Mouse (Mus musculus) cerebellum, postnatal 10 days (tissue): ENCODE data around the gene S1pr1.

Experiments used
- DNase-seq, 2 experiments: peaks; one replicate each; pipeline ENCODE4 v3.0.0; 2021; ENCODE audit warnings: mixed read lengths in 2 of 2

Gene S1pr1

DNA sequence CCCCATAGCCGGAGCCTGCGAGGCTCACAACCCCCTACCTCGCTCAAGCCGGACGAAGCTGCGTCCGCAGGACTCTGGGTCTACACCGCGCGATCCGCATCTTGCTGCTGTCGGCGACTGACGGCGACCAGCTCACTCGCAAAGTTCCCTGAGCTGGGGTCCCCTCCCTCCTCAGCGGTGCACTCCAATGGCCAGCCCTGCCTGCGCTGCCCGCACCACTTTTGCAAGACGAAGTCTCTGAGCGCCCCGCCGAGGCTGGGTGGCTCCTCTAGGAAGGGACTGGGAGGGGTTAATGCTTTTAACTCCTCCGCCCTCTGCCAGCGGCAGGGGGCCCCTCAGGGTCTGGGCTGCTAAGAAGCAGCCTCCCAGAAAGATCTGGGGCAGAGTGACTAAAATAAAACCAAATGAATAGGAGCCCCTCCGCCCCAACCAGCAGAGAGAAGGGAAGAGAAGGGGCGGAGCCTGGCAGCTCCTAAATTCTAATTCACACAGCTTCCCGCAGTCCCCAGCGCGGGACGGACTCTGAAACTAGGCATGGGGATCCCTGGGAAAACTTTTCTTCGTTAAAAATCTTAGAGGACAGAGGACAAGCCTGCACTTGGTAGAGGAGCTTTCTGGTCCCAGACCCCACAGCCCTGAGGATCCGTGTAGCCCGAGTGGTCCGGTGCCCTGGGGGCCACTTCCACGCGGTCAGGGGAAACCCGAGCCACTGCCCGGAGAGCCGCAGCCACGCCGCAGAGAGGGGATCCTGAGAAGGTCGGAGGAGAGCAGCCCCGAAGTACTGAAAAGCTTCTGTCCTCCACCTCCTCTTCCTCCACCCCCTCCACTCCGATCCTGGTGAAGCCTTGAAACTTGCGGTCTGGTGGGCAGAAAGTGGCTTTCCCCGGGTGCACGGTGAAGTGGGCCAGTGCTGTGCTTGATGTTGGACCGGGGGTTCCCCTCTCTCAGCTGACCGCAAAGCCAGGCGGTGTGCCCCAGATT lies at the start of gene S1pr1:
Gene S1pr1, minus strand, starts transcription at position 402 of the 981 bp plus-strand sequence.
- DNase-seq = peak; percentile 55 to 70

DNA sequence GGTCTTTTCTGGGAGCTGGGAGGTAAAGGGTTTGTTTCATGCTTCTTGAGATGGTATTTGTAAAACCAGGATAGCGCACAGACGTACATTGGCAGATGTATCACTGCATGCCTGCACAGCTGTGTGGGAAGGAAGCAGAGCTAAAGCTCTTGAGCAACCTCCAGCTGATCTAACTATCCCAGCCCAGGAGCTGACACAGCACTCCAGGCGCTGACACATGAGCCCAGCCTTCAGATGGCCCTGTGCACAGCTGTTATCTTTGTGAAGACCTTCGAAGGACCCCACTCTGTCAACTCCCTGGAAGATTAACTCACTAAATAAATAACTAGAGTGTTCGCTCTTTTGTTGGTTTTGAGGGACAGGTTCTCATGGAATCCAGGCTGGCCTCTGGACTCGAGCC lies 48.4 kb upstream of the S1pr1 start:
- no peak for DNase-seq

DNA sequence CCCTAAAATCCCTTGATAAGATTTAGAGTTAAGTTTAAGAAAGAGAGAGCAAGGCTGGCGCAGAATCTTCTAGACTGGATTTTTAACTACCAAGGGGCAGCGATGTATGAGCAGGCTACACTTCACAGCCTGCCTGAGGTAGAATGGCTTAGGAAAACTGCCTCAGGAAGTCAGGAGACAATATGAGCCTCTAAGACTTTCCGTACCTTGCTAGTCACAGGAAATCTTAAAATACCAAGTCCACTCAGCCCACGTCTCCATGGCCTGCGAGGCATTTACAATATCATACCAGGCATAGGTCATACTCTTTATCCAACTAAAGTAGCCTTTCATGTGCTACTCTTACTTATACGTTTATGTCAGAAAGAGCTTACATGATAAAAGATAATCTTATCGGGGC lies 48.0 kb upstream of the S1pr1 start:
- DNase-seq = no peak

DNA sequence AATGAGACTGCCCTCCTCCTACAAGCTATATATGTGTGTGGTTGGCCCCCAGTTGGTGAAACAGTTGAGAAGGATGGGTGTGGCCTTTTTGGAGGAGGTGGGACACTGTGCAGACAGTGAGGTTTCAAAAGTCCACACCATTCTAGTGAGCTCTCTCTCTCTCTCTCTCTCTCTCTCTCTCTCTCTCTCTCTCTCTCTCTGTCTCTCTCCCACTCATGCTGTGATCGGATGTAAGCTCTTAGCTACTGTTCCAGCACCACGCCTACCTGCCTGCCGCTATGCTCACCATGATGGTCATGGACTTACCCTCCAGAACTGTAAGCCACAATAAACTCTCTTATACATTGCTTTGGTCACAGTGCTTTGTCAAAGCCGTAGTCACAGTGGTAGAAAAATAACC lies 44.8 kb upstream of the S1pr1 start:
- DNase-seq = no peak

DNA sequence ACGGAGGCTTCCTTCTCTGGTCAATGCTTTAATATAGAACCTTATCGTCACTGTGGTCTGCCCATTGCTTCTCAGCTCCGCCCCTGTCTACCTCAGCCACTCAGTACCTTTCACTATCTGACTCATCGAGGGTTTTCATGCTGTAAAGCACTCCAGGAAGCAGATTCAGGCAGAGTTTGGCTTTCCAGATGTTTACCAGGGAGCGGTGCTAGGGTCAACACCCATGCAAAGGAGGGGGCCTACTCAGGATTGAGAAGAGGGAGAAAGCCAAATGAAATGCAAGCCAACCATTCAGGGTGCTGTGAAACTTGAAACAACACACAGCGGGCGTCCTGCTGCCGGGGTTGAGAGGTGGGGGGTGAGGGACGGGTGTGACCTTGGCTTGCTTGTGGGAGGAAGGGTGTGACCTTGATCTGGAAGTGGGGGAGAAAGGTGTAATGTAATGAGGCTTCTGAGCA lies 43.6 kb upstream of the S1pr1 start:
- no peak for DNase-seq

DNA sequence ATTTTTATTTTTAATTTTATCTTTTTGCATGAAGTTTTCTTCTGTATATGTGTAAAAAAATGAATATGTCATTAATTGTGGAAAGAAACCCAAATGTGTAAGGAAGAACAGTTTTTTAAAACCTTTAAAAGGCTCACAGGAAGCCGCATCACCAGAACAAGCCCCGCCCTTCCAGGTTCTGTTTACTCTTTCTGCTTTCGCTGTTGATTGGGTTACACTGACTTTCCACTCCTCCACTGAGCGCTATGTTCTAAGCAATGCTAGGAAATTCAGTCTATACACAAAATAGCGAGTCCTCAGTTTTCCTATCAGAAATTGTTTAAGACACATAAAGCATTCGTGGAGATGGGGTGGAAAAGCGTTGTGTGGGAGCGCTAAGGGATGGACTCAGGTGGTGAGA lies 39.6 kb upstream of the S1pr1 start:
- DNase-seq = no peak

DNA sequence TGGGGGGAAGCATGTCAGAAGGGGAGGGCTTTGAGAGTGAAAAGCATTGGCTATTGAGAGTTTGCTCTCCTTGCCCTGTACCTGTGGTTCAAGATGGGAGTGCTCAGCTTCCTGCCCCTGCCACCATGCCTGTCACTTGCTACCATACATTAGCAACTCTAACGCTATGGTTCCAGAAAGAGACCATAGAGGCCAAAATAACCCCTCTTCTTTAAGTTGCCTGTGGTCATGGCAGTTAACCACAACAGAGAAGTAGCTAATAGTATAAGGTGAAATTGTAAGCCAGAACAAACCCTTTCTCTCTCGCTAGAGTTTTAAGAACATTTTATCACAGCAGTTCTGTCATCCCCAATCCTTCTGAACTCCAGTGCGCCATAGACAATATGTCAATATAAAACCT lies 35.5 kb upstream of the S1pr1 start:
- no peak for DNase-seq

DNA sequence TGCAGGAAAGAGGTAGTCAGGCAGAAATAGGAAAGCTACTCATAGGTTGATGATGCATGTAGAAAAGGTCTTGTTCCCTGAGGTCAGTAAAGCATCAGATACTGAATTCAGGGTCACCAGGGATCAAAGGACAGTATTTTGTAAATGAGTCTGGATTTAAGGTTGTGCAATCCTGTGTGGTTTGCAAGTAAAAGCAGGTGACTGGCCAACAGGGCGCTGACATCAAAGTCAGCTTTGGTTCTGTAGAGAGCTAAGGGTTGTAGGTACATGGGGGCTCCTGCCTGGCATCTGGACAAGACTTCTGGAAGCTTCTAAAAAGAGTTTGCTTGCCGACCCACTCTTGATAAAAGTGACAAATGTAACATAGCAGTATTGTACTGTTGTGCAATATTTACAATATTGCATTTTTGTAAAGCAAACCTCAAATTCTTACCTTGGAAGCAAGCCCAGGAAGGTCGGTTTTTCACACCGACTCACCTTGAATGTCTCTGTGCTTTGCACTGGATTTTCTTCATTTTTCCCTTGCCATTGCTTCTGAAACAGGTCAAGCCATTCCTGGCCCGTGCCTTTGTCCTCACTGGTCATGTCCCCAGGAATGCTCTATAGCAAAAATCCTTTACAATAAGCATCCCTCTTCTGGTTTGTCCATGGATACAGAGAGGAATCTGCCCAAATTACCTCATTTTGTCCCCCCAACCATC lies 33.6 kb upstream of the S1pr1 start:
- DNase-seq = no peak

DNA sequence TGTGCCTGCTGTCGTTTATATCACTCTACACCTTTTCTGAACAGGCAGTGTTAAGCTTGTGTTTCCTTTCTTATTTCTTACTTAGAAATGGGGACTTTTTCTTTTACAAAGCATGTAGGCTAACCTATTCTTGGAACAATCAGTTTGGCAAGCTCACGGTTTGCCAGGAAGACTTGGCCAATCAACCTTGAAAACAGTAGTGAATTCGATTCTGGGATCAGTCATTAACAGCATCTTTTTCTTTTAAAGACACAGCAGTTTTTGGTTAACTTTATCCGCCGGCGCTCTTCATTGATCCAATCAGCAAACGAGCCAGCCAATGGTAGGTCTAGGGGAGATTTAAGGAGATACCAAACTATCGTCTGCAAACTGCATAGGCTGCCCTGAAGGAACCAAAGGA lies 31.6 kb upstream of the S1pr1 start:
- DNase-seq = no peak

DNA sequence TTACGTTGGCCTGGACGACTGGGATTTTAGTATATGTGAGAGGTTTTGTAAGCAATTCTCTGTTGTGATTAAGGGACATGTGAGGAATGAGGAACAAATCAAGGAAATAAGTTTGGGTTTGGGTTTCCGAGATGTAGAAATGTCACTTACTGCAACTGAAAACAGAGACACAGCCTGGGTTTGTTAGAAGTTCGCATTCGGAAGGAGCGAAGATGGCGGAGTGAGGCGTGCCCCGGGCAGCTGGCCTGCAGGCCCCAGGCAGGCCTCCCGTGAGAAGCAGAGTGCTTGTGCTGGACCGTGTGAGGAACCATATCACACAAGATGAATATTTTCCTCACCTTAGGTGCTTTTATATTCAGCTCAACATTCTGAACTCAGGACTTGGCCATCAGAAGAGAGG lies 30.2 kb upstream of the S1pr1 start:
- no peak for DNase-seq

DNA sequence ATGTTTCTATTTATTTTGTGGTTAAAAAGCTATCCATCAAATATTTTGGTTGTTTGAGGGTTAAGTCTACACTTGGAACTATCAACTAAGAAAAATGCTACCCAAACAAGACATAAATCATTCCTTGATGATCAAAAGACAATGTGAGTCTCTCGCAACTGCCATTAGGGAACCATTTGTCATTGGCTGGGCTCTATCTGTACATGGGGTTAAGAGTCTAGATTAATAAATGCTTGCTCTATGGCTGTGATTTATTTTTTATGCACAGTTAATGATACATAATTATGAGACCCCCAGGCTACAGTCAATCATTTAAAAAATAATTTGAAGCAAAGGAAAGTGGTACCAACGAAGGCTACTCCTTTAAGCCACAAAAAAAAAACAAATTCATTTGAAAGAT lies 23.7 kb upstream of the S1pr1 start:
- no peak for DNase-seq

DNA sequence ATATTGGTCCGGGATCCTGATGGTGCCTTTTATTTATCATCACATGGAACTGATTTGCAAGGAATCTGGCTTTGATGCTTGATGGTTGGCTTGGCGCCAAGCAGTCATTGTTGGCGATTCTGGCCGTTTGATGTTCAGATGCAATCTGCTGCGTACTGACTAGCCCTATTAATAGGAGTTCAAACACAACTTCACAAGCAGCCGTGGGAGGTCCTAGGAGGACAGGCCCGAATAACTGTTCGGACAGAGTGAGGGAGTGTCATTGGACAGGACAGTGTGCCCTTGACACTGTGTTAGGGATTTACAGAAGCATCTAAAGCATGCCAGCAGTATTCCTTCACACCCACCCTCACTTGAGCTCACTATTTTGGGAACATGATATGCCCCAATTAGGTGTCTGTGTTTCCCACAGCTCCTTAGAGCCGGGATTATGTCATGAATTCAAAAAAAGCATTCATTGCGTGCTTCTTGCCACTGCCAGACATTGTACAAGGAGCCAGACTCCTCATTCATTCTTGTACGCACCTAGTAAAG lies 23.0 kb upstream of the S1pr1 start:
- DNase-seq = peak; percentile 61 to 64

DNA sequence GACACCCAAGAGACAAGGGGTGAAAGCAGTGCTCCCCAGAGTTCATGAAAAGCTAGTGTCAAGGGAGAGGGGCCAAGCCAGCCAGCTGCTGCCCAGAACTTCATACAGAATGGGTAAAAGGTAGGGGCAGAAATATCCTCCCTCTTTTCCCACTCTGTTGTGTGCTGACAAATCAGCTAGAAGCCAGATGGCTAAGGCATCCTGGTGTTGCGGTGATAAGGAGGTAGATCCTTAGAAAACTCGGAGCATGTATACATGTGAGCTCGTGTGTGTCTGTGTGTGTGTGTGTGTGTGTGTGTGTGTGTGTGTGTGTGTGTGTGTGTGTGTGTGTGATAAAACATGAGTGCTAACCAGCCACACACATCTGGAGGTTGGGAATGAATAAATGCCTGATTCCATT lies 20.7 kb upstream of the S1pr1 start:
- DNase-seq = no peak

DNA sequence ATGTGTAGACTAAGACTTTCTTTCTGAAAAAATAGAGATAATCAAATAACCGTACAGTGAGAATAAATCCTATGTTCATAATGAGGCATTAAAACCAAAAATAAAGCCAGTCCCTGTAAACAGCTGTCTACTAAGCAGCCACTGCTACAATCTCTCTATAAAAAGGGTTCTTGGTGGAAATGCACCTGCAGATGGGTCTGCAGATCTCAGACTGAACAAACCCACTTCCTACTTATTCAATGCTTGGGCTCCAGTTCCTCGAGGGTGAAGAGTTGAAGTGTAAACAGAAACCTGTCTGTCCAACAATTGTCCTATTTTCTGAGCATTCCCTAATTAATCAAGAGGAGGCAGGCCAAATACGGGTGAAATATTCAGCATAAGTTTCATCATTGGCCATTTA lies 20.0 kb upstream of the S1pr1 start:
- DNase-seq = no peak

DNA sequence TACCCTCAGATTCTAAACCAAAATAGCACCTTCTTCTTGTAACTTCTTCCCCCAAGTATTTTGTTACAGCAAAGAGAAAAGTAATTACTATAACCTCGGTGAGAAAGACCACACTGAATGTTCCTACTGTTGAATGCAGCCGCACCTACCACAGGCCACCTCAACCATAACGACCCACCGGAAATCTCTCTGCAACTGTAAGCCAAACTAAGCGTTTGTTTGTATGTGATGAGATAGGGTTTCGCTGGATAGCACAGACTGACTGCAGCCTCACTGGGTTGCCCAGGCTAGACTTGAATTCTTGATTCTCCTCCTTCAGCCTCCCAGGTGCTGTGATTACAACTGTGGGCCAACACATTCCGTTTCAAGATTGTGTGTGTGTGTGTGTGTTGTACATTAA lies 15.5 kb upstream of the S1pr1 start:
- DNase-seq = no peak

DNA sequence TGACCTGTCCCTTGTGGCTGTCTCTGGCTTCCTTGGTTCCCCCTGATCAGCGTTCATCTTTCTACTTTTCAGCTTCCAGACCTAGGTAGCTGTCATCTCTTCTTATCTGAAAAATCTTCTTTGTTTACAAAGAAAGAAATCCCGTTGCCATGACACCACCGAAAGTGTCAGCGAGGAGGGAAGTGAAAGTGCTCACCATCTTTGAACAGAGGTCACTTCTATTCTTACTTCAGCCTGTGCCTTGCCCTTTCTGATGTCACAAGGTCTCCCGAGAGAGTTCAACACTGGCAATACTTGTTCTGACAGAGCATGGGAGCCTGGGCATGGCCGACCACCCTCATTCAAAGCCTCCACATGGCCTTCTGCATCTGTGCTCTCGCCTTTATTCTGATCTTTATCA lies 14.3 kb upstream of the S1pr1 start:
- no peak for DNase-seq

DNA sequence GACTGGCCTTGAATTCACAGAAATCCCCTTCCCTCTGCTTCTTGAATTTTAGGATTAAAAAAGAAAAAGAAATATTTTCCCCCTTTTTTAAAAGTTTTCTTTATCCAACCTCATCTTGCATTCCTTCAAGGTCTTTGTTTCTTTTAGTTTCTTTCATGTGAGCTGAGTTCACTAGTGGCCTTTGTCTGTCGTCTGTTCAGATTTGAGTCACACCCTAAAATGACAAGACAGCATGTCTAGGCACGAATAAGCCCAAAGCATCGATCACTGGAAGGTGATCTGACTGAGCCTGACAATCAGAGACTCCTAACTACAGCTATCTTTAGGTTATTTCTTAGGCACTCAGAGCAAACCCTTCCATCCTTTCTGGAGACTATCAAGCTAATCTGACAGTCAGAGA lies 13.3 kb upstream of the S1pr1 start:
- DNase-seq = no peak

DNA sequence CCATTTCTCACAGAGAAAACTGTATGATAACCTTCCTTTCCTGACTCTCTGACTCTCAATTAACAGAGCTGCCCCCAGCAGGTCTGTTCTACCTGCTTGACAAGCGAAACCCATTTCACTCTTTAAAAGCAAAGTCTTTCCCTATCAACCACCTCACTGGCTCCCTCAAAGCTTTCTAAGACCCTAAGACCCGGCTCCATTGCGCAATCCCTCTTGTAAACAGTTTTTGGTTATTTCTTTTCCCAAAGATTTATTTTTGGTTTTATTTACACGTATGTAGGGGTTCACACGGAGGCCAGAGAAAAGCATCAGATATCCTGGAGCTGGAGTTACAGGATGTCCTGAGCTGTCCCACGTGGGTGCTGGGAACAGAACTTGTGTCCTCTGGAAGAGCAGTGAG lies 4.0 kb upstream of the S1pr1 start:
- no peak for DNase-seq

DNA sequence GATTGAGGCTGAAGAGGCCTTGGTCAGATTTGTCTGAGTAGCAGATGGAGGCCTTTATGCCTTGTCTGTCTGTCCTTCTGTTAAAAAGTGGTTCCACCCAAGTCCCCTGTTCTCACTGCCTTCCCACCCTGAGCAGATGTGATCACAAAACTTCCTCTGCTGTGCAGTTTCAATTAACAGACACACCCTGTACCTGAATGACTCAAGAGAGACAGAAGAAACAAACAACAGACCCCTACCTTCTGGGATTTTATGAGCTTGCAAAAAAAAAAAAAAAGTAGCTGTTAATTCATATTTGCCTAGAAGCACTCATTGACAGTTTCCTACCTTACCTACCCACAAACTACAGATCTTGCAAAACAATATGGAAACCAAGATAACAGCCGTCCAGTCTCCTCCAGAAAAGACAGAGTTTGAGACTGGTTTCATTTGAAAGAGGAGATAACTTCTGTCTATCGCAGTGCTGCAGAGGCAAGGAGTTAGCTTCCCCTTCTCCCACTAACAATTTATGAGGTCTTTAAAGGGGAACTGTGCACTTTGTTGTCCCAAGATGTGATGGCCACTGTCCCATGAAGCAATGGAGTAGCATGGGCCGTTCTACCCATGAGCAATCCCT lies 1.1 kb upstream of the S1pr1 start:
- no peak for DNase-seq

DNA sequence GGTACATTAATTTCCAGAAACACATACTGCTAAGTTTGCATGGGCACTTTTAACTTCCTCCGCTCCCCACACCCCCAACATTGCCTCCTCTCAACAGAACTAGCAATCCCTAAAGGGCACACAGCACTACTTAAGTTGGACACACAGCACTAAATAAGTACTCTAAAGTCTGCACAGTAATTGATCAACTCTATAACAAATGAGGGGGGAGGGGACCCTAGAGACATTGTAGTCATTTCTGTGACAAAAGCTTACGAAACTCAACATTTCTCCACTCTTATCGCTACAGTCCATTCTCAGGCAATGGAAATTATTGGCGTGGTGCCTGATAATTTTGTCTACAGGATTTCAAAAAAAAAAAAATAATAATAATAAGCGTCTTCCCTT lies 830 bp downstream of the S1pr1 start:
- DNase-seq = peak; percentile 2 to 21

DNA sequence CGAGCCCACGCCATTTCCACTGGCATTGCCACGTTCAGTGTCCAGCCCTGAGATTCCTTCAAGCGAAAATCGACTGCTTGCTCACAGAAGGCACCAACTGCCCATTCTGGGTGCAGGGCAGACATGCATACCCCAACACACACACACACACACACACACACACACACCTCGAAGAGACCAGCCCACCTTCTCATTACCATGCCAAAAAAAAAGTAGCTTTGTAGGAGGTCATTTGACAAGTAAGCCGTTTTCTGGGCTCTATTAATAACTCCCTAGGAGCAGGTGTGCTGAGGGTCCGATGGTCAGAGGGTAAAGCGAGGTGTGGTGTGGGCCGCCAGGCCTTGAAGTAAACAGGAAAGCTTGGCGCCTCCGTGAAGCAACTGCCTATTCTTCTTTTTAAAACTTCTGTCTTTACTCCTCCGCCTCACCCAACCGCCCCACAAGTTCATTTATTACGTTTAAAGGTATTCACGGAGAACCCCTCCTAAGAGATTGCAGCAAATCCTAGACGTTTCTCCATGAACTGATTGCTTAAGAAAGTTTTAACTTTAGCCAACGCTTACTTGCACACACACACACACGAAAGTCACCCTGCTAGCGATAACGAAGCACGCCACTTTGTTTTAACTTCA lies 1.3 kb downstream of the S1pr1 start:
- peak; percentile 4 to 5 for DNase-seq

DNA sequence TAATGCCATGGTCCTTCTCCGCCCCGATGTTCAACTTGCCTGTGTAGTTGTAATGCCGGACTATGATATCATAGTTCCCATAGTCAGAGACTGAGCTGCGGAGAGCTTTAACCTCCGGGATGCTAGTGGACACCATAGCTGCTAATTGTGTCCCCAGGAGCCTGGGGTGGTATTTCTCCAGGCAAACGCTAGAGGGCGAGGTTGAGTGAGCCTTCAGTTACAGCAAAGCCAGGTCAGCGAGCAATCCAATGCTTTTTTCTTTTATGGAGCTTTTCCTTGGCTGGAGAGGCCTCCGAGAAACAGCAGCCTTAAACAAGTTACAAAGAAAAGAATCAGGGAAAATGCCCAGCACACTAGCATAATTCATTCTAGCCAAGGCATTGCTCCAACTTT lies 2.1 kb downstream of the S1pr1 start:
- peak; percentile 85 to 88 for DNase-seq
